Mouse (Mus musculus) stomach, embryonic 15.5 days (tissue): Measurements from ENCODE around the gene Trpm4. TPM values are rescaled to one million over a fixed set of nuclear protein-coding genes. Genes with fewer than 3 reads are reported as not detected.

Experiments
- ATAC-seq: fragments of 200-750 bp; cut with Nextera tagmentation; 2 replicates; pipeline ENCODE4 v1.8.0; 2017; ENCODE audit warnings: low read depth, moderate number of reproducible peaks, moderate TSS enrichment; ENCODE audit not compliant: insufficient read depth, low FRiP score
- H3K27ac ChIP-seq: fragments of 300-500 bp; sonication (generic); 2 replicates; pipeline ENCODE4 v1.5.1; 2015; ENCODE audit warnings: mild to moderate bottlenecking, inconsistent platforms
- H3K27me3 ChIP-seq: fragments of 300-500 bp; sonication (generic); replicated peaks from 2 replicates; pipeline ENCODE4 v1.6.1; 2015; ENCODE audit warnings: inconsistent platforms
- H3K36me3 ChIP-seq: fragments of 300-500 bp; sonication (generic); 2 replicates; pipeline ENCODE4 v1.6.1; 2015; ENCODE audit warnings: inconsistent platforms
- H3K4me1 ChIP-seq: fragments of 300-500 bp; sonication (generic); 2 replicates; pipeline ENCODE4 v1.6.1; 2015; ENCODE audit warnings: inconsistent platforms
- H3K4me2 ChIP-seq: fragments of 300-500 bp; sonication (generic); 2 replicates; pipeline ENCODE4 v1.6.1; 2015; ENCODE audit warnings: mild to moderate bottlenecking, inconsistent platforms
- H3K4me3 ChIP-seq: fragments of 300-500 bp; sonication (generic); replicated peaks from 2 replicates; pipeline ENCODE4 v1.5.1; 2015; ENCODE audit warnings: inconsistent platforms
- H3K9ac ChIP-seq: fragments of 300-500 bp; sonication (generic); 2 replicates; pipeline ENCODE4 v1.6.1; 2015; ENCODE audit warnings: inconsistent platforms
- H3K9me3 ChIP-seq: fragments of 300-500 bp; sonication (generic); 2 replicates; pipeline ENCODE4 v1.6.1; 2016; ENCODE audit warnings: inconsistent platforms
- WGBS: fragments of 180-500 bp; shearing (Covaris S2); methylation state at CpG from one replicate; pipeline ENCODE4 v1.1.7; 2015; 5-methylcytosine and 5-hydroxymethylcytosine counted together
- polyA plus RNA-seq: library from polyadenylated mRNA; unstranded; fragments of >200 nt; fragmentation: Nextera tagmentation; extraction: Ambion mirVana; gene quantifications from 2 replicates; pipeline ENCODE4 v1.2.1, GENCODE M21; 2015

The Trpm4 gene
- polyA plus RNA-seq, 1 experiment from 2014 or later: 23.9 TPM

- no peak for ATAC-seq
- WGBS: 87% methylated on average over 11 of the region's 11 CpGs
- H3K27me3 ChIP-seq: no peaks in the 10 kb centered on the region
- peaks cover 38% of the 10 kb centered on the region for H3K4me1 ChIP-seq
- no peak overlapping the region for H3K4me3 ChIP-seq
- H3K9me3 ChIP-seq: no peaks in the 10 kb centered on the region
- no peak overlapping the region for H3K27ac ChIP-seq
- H3K36me3 ChIP-seq: no peaks in the 10 kb centered on the region
- no peak overlapping the region for H3K4me2 ChIP-seq
- H3K9ac ChIP-seq: no peak overlapping the region
These were observed 8.5 kb upstream of the Trpm4 start for GRCm38 (mm10) chr7:45342081-45342480.

- Histone ChIP-seq H3K36me3 (no peaks in the 10 kb centered on the region), H3K4me3 (peak overlapping the region; percentile 58; the same call in 1 of the 2 replicates), H3K9me3 (no peaks in the 10 kb centered on the region), H3K27ac (peak overlapping the region; percentile 51), H3K27me3 (no peaks in the 10 kb centered on the region), H3K9ac (no peak overlapping the region), H3K4me2 (peak overlapping the region; percentile 91), H3K4me1 (peaks cover 38% of the 10 kb centered on the region)
- WGBS: 3% methylated on average over 8 of the region's 8 CpGs
- ATAC-seq: peak; percentile 13; the same call in 1 of the 2 replicates
These were observed 7.7 kb upstream of the Trpm4 start for GRCm38 (mm10) chr7:45341303-45341702.

GRCm38 (mm10) chr7:45340669-45341068, 7.1 kb upstream of the Trpm4 start:
- WGBS: 3% methylated on average over 11 of the region's 11 CpGs
- Histone ChIP-seq H3K27me3 (no peaks in the 10 kb centered on the region), H3K9ac (no peak overlapping the region), H3K4me3 (peak overlapping the region; percentile 58), H3K4me2 (peak overlapping the region; percentile 91), H3K27ac (peak overlapping the region; percentile 51), H3K9me3 (no peaks in the 10 kb centered on the region), H3K4me1 (peaks cover 38% of the 10 kb centered on the region), H3K36me3 (no peaks in the 10 kb centered on the region)
- no peak for ATAC-seq

GRCm38 (mm10) chr7:45340066-45340442, 6.5 kb upstream of the Trpm4 start:
- no peak for ATAC-seq
- no peaks in the 10 kb centered on the region for H3K36me3 ChIP-seq
- WGBS: under 1% methylated on average over 11 of the region's 11 CpGs
- H3K27me3 ChIP-seq: no peaks in the 10 kb centered on the region
- H3K9ac ChIP-seq: no peak overlapping the region
- peak overlapping the region; percentile 51 for H3K27ac ChIP-seq
- H3K9me3 ChIP-seq: no peaks in the 10 kb centered on the region
- peak overlapping the region; percentile 58 for H3K4me3 ChIP-seq
- H3K4me2 ChIP-seq: peak overlapping the region; percentile 91
- peaks cover 41% of the 10 kb centered on the region for H3K4me1 ChIP-seq

- peak; percentile 69 for ATAC-seq
- WGBS: 2% methylated on average over 38 of the region's 39 CpGs
- Histone ChIP-seq H3K27me3 (no peaks in the 10 kb centered on the region), H3K4me1 (peaks cover 46% of the 10 kb centered on the region), H3K36me3 (no peaks in the 10 kb centered on the region), H3K4me2 (peak overlapping the region; percentile 91), H3K4me3 (peak overlapping the region; percentile 58), H3K9me3 (no peaks in the 10 kb centered on the region), H3K27ac (peak overlapping the region; percentile 71), H3K9ac (peak overlapping the region; percentile 42; the same call in 1 of the 2 replicates)
These were observed 6.0 kb upstream of the Trpm4 start for GRCm38 (mm10) chr7:45339410-45340065.

GRCm38 (mm10) chr7:45338161-45338911, 4.8 kb upstream of the Trpm4 start:
- Histone ChIP-seq H3K36me3 (no peaks in the 10 kb centered on the region), H3K4me2 (peak overlapping the region; percentile 91), H3K4me3 (peak overlapping the region; percentile 58), H3K27me3 (no peaks in the 10 kb centered on the region), H3K4me1 (peaks cover 55% of the 10 kb centered on the region), H3K9me3 (no peaks in the 10 kb centered on the region), H3K9ac (no peak overlapping the region), H3K27ac (peak overlapping the region; percentile 71)
- peak; percentile 34 for ATAC-seq
- WGBS: 4% methylated on average over 14 of the region's 14 CpGs

GRCm38 (mm10) chr7:45337469-45337868, 3.9 kb upstream of the Trpm4 start:
- 18% methylated on average over 4 of the region's 4 CpGs for WGBS
- peaks cover 57% of the 10 kb centered on the region for H3K4me1 ChIP-seq

GRCm38 (mm10) chr7:45336319-45336718, 2.7 kb upstream of the Trpm4 start:
- ATAC-seq: no peak
- H3K4me1 ChIP-seq: peaks cover 59% of the 10 kb centered on the region
- no peak overlapping the region for H3K9ac ChIP-seq
- 87% methylated on average over 4 of the region's 4 CpGs for WGBS
- H3K27me3 ChIP-seq: no peaks in the 10 kb centered on the region
- no peaks in the 10 kb centered on the region for H3K9me3 ChIP-seq
- no peak overlapping the region for H3K4me2 ChIP-seq
- no peak overlapping the region for H3K4me3 ChIP-seq
- H3K36me3 ChIP-seq: no peaks in the 10 kb centered on the region
- H3K27ac ChIP-seq: no peak overlapping the region

More at GRCm38 (mm10) chr7:45337469-45337868, 3.9 kb upstream of the Trpm4 start:
- Histone ChIP-seq H3K9me3 (no peaks in the 10 kb centered on the region), H3K9ac (no peak overlapping the region), H3K4me2 (peak overlapping the region; percentile 91; the same call in 1 of the 2 replicates), H3K27me3 (no peaks in the 10 kb centered on the region), H3K36me3 (no peaks in the 10 kb centered on the region), H3K27ac (no peak overlapping the region), H3K4me3 (0 out of 2 replicates have a peak overlapping the region, but pooled peaks have one; percentile 58)
- no peak for ATAC-seq

- Histone ChIP-seq H3K9me3 (no peaks in the 10 kb centered on the region), H3K4me2 (peak within 1 kb of the TSS; percentile 76), H3K4me3 (no peak within 1 kb of the TSS), H3K36me3 (no peaks in the 10 kb centered on the region), H3K27me3 (no peaks in the 10 kb centered on the region), H3K4me1 (peaks cover 47% of the 10 kb centered on the region), H3K27ac (peak within 1 kb of the TSS; percentile 97), H3K9ac (0 out of 2 replicates have a peak within 1 kb of the TSS, but pooled peaks have one; percentile 0)
- WGBS: 26% methylated on average over 5 of the region's 5 CpGs
- no peak for ATAC-seq
These were observed 1.5 kb upstream of the Trpm4 start, which contains the start of gene Hrc for GRCm38 (mm10) chr7:45335056-45335455. Gene Hrc (plus strand): TSS chr7:45335290.

GRCm38 (mm10) chr7:45334605-45335004, 1.0 kb upstream of the Trpm4 start:
- Histone ChIP-seq H3K9me3 (no peaks in the 10 kb centered on the region), H3K27ac (peak overlapping the region; percentile 97)

GRCm38 (mm10) chr7:45332685-45333425, 725 bp downstream of the Trpm4 start:
- WGBS: 2% methylated on average over 22 of the region's 22 CpGs
- H3K36me3 ChIP-seq: no peaks in the 10 kb centered on the region
- H3K4me3 ChIP-seq: peak overlapping the region; percentile 79
- H3K4me2 ChIP-seq: peak overlapping the region; percentile 76
- H3K4me1 ChIP-seq: peaks cover 28% of the 10 kb centered on the region
- peak overlapping the region; percentile 97 for H3K27ac ChIP-seq
- H3K27me3 ChIP-seq: no peaks in the 10 kb centered on the region
- H3K9me3 ChIP-seq: no peaks in the 10 kb centered on the region
- ATAC-seq: peak; percentile 52
- H3K9ac ChIP-seq: peak overlapping the region; percentile 78; the same call in 1 of the 2 replicates

More at GRCm38 (mm10) chr7:45334605-45335004, 1.0 kb upstream of the Trpm4 start:
- Histone ChIP-seq H3K27me3 (no peaks in the 10 kb centered on the region), H3K4me1 (peaks cover 43% of the 10 kb centered on the region), H3K4me3 (no peak overlapping the region), H3K4me2 (peak overlapping the region; percentile 33), H3K36me3 (no peaks in the 10 kb centered on the region), H3K9ac (0 out of 2 replicates have a peak overlapping the region, but pooled peaks have one; percentile 0)
- no peak for ATAC-seq
- 10% methylated on average over 3 of the region's 3 CpGs for WGBS
